Mouse (Mus musculus): ENCODE measurements at regions not wholly inside any gene's neighbourhood (a gene's known extent, or its start where the extent isn't known, plus 50 kb on each side); places are given as distances from the start of the nearest gene placed in this dataset.

DNA sequence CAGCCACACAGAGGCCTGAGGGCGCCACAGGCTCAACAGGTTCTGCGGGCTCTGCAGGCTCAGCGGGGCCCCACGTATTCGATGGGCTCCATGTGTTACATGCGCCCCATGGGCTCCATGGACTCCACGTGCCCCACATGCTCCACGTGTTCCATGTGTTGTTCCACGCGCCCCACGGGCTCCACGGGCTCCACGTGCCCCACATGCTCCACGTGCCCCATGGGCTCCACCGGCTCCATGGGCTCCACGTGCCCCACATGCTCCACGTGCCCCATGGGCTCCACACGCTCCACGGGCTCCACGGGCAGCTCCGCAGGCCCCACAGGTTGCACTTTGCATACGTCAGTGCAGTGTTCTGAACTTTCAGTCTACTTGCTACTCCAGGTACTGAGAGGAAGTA, 114.0 kb upstream of the Map1b start:
- no peak for DNase-seq

DNA sequence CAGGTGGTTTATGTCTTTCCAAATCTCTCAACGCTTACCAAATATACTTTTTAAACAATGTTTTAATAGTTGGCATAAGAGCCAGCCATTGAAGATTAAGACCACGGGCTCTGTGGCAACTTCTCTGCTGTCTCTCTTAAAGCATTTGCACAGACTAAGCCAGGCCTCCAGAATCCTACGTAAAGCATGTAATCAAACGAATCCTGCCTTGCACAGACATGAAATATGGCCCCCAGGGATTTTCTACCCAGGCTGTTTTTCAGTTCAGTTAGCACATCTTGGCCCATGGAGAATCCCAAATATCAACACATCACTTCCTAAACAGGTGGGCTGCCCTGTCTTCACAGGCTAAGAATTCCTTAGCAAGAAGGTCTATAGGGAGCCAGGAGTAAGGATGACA, 108.9 kb upstream of the Map1b start:
- DNase-seq, result no peak

DNA sequence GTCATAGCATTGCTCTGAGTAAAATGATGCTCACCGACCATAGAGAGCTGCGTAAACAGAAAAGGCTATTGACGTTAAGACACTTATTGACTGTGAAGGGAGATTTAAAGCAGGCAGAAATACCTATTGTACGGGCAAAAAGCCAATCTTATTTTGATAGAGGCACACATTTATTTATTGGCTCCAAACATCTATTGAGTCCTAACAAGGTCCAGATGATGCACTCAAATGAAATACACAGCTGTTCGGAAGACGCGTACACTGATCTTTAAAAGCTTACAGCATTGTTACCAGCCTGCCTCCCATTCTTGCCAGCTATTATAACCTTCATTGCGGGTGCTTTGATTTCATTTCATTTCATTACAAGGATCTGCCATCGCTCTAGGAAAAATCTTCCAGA, 102.0 kb upstream of the Map1b start:
- DNase-seq, result no peak

DNA sequence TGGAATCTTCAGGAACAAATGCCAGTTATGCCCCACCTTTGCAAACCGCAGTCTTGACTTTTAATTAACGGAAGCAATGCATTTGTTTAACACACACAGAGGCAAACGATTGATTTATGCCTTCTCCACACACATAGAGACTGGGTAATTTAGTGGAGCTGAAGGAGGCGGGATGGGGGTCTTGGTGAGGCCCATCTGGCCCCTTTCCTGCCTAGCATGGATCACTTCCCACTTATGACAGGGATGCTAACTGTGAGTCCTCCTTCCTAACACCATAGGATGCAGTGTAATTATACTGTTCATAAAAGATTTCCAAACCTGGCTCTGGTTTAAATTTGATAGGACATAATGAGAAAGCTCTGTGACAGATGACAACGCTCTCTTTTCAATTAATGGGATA, 101.1 kb upstream of the Map1b start:
- DNase-seq, result no peak

DNA sequence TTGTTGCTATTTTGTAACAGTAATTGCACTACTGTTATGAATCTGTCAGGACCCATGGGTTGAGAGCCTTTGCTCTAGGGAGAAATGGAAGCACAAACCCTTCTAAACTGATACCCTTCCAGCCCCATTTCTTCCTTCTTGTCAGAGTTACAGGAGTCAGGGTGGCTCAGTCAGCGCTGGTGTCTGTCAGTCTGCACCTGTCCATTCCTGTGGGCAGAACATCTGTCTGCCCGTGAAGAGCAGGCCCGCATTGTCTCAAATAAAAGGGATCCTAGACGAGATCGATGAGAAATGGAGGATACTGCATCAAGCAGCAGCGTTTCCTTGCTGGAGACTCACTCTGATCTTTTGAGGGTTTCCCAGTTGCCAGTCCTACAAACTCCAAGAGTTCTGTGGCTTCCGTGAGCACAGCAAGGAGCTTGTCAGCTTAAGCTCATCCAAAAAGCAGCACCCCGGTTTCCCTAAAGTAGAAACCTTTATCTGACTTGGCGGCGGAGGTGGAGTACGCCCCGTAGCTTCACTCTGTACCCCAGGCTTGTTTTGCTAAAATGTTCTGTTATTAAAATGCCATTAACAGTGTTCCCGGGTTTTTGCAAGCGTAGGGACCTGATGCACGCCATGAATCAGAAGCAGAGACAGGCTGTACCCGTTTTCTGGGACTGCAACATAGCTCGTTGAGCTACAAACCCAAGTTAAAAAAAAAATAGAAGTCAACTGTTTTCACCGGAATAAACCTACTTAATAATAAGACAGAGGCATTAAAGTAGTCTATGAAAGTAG, 95.6 kb upstream of the Map1b start:
- no peak for DNase-seq

DNA sequence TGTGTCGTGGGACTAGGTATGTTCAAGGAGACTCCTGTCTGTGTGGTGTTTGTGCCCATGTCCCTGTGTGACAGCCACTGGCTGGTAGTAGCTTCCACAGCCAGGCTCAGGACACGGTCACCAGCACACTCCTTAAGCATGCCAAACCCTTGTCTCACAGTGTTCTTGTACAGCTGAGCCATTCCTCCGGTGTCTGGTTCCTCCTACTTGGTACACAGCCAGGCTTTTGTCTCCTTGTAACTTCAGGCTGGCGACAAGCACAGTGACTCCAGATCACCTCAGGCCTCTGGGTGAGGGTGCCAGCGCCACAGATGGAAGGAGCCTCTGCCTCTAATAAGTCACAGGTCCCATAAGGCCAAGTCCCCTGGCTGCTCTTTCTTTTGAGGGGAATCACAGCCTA, 94.2 kb upstream of the Map1b start:
- no peak for DNase-seq

DNA sequence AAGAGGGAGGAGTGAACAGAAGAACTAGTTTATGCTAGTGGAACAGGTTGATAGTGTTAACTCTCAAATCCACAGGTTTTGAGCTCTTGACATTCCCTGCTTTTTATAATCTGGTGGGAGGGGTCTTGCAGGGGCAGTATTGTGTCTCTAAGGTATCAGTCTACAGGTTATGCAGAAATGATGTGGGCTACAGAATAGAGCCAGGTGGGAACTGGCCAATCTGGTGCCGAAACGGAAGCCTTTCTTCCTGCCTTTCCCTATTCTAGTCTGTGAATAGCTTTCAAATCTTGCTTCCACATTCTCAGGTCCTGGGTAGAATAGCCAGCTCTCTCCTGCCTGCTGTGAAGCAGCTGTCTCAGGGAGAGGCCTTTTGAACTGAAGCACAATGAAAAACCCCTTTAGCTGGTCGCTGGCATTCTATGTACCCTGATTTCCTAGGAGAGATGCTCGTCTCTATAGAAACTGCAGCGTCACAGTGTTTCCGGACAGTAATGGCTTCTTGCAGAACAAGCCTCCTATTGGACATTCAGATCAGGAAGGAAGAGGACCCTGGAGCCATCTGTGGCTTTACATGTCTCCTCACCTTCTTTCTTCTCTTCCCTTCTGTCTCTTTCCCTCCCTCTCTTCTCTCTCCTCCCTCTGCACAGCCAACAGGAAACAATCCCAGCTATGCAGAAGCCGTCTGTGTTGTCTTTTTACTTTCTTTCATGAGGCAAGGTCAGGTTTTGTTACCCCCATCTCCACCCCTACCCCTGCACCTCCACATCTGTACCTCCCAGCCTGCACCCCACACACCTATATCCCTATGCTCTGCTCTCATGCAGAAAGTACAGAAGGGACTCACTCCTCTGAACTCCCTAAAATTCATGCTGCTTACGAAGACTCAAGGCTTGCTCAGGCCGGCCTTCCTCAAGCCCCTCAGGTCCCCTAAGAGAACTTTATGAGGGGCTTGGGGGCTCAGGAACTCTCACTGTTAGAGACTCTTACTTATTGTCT, 93.1 kb upstream of the Map1b start:
- DNase-seq, result no peak

DNA sequence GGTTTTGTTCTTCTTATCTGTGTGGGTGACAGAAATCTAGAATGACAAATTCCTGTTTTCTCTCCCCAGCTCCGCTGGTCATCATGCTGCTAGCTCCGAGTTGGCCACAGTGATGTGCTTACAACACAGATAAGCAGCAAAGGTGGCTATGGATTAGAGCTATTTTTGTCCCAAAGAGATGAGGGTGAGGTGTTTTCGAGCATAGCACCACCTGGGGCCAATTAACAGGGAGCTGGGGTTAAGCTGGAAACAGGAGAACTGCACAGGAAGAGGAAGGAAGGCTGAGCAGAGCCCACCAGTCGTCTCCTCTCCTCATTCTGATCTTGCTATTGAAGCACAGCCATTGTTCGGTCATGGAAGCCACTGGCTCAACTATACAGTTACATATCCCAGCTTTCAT, 92.3 kb upstream of the Map1b start:
- no peak for DNase-seq

DNA sequence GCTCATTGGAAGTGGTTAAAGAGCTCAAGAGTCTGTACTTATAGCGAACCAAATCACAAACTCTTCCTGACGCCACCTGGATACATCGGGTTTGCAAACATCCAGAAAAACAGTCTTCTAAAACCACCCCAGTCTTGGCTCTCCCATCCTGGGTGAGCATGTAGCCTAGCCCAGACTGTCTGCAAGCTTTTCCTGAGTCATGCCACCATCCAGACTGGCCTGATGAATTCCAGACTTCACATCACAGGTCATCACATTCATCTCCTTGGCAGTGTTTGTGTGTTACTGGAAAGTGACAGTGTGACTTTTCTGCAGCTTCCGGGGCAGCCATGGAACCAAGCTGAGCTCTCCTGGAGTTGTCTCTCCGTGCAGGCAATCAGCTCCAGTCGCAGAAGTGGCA, 90.9 kb upstream of the Map1b start:
- no peak for DNase-seq

DNA sequence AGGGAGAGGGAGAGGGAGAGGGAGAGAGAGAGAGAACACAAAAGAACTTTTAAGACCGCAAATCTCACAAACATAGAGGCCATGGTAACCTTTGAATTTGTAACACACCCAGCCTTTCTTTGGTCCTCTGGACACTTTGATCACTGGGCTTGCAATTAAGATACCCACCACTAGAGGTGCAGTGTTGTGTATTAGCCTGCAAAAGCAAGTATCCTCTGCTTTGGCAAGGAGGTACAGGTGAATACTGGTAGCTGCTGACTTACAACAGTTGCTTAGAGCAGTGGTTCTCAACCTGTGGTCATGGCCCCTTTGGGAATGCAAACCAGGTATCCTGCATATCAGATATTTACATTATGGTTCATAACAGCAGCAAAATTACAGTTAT, 90.3 kb upstream of the Map1b start:
- DNase-seq, result peak in 1 of 2 experiments; percentile 7

DNA sequence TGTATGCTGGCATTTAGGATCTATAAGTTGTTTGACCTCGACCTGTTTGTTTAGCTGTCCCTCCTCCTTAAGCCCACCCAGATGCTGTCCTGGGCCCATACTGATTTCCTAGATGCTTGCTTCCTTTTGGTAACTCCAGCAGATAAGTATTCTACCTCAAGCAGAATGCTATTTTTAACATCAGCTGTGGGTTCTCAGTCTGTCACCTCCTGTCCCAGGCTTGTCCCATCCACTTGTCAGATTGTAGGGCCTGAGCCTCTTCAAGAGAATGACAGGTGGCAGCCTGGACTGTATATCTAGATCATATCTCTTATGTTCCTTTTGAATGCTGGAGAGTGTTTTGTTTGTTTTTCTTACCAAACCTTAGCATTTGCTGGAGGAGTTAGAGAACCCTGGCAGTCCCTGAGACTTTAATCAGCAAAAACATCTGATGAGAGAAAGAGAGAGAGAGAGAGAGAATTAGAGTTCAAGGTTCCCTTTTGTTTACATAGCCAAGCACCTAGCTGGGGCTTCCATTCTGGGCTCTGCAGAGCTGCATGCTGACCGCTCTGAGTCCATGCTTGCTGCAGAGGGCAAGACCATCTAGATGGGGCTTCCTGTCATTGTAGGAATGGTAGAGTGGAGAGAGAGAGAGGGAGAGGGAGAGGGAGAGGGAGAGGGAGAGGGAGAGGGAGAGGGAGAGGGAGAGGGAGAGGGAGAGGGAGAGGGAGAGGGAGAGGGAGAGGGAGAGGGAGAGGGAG, 89.7 kb upstream of the Map1b start:
- no peak for DNase-seq

DNA sequence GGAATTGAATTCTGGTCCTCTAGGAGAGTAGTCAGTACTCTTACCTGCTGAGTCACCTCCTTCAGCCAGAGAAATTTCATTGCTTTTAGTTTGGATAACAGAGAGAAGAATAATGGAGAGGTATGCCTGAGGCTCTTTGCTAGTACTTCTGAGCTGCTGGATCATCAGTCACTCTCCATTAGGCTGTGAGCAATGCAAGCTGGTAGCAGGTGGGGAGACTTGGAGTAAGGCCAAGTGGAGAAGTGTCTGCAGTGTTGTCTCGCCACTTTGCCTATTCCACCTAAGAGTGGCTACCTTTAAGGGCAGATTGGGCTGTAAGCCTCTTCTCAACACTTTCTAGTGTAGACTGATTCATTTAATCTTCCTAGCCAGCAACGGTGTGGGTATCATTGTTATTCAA, 81.6 kb upstream of the Map1b start:
- no peak for DNase-seq

DNA sequence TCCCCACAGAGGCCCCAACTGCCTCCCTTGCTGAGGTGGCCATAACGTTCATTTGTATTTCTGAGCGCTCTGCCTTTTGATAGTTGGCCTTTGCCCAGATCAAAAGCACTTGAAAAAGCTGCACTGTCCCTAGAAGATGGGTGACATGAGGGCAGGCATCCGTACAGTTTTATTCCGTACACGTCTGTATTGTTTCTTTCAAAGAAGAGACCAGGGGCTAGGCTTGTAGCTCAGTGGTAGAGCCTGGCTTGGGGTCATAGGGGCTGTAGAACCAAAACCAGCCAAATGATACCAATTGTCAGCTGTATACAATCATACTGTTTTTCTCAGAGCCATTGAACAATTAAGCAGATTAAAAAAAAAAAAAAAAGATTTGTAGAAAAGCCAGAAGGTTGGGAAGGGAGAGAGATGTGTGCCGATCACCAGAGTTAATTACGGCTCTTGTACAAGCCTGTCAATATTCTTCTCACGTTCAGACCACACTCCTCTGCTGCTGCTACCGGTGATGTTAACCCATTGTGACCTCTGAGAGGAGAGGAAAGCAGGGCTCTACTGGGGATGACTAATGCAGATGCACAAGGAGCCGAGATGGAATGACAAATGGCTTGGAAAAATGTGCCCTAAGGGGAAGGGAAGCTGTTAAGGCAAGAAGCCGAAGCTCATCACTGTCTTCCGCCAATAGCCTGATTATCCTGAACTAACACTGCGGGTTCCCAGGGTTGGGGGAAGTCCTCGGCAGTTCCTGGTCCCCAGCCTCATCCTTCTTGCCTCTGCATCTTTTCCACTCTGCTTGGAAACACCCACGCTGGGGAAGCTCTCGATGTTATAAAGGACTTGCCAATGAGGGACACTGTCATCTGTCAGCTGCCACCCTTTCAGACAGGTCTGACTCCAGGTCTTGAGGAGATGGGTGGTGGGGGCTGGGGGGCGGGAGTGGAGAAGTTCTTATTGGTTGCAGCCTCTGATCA, 77.8 kb upstream of the Map1b start:
- no peak for DNase-seq

DNA sequence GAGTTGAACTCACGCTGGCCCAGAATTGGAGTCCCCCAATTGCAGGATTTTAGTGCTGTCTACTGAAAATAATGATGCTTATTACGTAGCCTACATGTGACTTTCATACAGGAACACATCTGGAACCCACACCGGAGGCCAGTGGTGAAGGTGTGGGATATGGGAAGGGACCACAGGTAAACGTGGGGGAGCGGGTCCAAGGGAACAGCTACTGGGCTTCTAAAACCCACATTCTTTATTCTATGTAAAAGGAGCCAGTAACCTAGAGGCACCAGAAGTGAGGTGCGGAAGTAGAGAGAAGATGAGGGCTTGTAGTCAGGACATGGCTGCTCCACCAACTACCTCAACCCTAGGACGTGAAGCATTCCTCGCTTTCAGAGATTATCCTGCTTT, 76.9 kb upstream of the Map1b start:
- no peak for DNase-seq

DNA sequence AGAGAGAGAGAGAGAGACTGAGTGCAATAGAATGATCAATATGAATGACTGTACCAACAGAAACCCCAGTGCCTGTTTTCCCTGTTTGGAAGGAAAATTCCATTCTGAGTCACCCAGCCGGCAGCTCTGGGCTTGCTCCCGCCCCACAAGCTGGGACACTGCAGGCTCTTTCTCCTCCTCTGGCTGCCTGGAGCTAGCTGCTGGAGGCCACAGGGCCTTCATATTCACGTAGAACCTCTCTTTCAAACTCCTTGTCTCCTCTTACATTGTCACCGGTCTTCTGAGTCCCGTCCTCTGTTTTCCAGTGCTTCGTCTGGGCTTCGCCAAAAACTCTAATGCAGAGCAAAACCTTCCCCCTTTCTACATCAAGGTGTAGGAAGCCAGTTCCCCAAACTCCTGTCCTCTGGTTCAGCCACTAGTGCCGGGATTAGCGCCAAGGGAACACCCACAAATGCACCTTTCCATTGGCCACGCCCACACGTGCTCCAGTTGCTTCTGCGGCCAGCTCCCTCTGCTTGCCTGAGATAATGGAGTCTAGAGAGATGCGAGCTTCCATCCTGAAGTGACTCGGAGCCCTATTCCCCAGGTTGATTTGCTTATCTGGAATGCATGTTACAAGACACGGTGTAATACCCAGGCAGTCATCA, 76.4 kb upstream of the Map1b start:
- peak; percentile 33 to 41 for DNase-seq

DNA sequence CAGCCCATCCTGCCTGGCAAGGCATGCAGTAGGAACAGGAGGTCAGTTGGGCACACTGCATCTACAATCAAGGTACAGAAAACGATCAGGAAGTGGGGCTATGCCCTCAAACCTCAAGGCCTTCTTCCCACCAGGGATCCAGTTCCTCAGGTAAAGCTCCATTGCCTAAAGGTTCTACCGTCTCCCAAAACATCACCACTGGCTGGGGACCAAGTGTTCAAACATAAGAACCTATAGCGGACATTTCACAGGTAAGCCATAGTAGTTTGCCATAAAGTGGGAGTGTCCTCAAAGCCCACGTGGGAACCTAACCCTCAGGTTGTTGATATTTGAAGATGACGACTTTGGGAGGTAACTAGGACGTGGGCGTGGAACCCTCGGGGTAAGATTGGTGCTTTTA, 72.3 kb upstream of the Map1b start:
- DNase-seq, result no peak

DNA sequence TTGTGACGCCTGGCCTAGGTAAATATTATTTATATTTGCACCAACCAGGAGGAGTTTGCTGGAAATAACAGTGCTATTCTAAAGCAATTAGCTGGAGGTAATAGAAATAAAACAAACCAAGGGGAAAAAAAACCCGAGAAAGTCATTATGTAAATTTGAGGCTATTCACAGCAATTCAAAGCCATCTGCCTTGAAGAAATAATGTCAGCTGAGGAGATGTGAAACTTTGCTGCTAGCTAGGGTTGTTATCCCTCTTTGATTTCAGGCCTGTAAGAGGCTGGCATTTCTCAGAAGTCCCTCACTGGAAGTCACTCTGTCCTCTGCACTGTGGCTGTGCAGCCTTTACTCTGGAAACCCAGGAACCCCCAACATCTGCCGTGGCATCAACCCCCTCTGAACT, 67.5 kb upstream of the Map1b start:
- no peak for DNase-seq

DNA sequence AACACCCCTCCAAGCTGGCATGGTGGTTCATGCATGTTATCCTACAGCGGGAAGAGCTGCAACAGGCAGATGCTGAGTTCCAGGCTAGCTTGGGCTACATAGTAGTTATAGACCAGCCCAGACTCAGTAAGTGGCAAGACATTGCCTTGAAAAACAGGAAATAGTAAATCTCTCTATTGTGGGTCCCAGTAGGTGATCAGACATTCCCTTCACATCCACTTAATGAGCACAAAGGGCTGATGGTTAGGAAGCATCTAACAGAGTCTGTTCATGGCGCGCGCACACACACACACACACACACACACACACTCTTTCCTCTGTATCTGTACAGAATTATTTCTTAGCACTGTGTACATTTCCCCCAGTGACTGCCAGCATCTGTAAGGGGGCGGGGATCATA, 64.0 kb upstream of the Map1b start:
- no peak for DNase-seq

DNA sequence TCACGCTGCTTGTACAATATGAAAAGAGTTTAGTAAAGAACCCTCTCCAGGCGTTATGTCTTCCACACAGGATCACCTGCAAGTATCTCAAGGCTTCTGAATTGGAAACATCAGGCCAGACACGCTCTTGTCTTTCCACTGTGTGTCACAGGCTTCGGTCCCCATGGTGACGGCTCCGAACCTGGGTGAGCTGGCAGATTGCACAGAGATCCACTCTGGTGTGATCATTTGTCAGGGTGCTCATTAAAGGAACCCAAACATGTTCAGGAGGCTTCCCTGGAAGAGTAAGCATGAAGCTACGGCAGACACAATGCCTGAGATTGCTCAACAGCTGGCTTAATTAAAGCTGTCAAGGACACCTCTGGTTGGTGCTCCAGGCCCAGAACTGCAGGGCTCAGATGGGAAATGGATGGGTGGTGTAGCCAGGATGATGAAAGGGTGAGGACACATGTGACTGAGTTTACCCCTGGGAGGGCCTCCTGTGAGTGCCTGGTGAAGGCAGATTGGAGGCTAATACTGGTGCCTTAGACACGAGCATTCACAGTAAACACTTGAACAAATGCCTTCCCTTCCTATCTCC, 63.3 kb upstream of the Map1b start:
- no peak for DNase-seq

DNA sequence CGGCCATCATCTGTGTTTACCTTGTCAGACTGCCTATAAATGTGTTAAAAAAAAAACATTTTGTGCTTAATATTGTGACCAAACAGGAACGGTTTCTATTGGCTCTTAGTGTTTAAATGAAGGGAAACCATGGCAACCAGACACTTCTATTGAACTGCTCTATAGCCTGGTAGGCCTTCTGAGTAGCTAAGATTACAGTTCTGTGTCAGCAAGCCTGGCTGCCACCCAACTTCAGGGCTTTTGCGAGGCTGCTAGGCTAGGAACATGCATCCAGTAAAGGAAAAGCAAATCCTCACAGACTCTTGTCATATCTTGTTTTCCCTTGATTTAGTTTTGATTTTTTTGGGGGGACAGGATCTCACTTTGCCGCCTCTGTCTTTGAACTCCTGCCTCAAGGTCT, 61.3 kb upstream of the Map1b start:
- DNase-seq, result no peak

DNA sequence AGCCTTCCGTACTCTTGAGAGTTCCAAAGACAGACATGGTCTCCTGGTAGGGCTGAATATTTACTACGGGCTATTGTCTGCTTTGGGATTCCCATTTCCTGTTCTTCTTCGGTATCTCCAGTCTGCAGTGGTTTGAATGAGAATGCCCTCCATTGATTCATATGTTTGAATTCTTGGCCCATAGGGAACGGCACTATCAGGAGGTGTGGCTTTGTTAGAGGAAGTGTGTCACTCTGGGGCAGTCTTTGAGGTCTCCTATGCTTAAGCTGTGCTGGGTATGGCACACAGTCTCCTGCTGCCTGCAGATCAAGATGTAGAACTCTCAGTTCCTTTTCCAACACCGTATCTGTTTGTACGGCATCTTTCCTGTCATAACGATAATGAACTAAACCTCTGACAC, 56.7 kb upstream of the Map1b start:
- DNase-seq, result no peak
